Mouse (Mus musculus) urinary bladder, postnatal 36 days (tissue): ENCODE results near the gene Cit.

Source experiments
- DNase-seq, 2 experiments: peaks; one replicate each; pipeline ENCODE4 v3.0.0; 2022; ENCODE audit warnings: low spot score in 2 of 2, mixed read lengths in 1 of 2

Cit gene

DNA sequence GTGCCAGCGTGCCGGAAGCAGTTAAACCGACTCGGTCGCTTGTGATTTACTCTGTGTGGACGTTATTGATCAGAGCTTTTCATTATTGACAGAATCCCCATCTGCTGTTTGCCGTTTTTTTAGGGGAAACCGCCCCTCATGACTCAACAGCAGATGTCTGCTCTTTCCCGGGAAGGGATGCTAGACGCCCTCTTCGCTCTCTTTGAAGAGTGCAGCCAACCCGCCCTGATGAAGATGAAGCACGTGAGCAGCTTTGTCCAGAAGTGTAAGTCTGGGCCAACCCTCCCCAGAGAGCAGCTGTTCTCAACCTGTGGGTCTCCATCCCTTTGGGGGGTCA lies 5.9 kb downstream of the Cit start:
- DNase-seq, result no peak

DNA sequence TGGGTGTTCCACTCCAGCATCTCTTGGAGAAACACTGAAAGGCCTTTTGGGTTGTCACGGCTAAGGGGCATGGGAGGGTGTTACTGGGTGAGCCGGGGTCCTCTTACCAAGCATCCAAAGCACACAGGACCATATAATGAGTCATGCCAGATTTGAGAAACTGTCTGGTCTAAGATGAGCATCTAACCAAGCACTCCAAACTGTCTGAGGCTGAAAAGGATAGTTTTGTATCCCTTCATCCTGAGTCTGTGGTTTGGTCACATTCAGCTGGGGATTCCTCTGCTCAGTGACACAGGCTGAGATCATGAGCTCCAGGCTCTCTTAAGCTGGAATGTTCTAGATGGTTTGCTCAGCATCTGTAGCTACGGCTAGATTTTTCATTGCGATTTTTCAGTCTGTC lies 7.4 kb downstream of the Cit start:
- DNase-seq, result no peak

DNA sequence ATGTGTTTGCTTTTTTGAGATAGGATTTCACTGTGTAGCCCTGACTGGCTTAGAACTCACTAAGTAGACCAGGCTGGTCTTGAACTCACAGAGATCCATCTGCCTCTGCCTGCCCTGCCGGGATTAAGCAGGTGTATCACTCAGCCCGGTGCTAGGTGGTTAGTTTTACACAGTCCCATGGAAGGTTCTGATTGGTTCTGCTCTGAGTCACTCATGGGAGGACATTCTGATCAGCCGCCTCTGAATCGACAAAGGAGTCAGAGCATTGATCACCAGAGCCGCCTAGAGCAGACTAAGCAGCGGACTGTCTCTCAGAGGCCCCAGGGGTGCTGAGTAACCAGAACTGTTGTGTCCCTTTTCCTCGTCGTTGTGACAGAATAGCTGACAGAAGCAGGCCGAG lies 8.6 kb downstream of the Cit start:
- no peak for DNase-seq

GRCm38 (mm10) chr5:115854370-115854769 lies 9.3 kb downstream of the Cit start:
- peak in 1 of 2 experiments; percentile 19 for DNase-seq

- DNase-seq, result peak in 1 of 2 experiments; percentile 7
These were observed 13.6 kb downstream of the Cit start for GRCm38 (mm10) chr5:115858652-115859051.

- no peak for DNase-seq
These were observed 14.4 kb downstream of the Cit start for GRCm38 (mm10) chr5:115859461-115859860.

GRCm38 (mm10) chr5:115861991-115862390 lies 16.9 kb downstream of the Cit start:
- DNase-seq, result no peak

DNA sequence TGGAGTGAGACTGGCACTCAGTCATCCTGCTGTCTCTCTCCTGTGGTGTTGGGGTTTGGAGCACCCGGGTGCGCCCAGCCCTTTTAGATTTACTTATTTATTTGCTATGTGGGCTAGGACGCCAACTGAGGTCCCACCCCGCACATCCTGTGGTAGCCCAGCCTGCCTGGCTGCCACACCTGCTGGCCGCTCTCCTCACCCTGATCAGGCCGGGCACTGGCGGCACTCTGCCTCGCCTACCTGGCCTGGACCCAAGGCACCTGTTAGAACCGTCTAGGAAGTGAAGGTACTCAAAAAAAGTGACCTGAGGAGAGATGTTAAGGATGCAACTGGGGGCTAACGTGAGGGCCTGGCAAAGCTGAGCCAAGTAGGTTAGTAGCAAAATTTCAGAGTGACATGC lies 17.4 kb downstream of the Cit start:
- no peak for DNase-seq

DNA sequence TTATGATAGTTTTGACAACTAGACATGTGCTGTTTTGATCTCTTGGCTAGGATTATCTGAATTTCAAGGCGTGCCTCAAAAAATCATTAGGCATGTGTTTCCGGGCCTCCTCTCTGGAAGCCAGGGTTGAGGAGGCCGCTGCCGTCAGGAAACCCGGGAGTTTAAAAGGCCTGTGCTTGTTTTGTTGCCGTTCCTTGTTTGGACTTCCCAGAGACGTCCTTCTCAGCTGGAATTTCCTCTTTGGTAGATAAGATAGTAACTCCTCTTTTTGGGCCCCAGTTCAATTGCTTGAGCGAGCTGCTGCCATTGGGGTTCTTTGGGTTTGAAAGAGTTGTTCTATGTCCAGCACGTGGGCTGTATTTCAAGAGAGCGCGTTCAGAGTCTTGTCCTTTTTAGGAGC lies 21.2 kb downstream of the Cit start:
- DNase-seq, result no peak

DNA sequence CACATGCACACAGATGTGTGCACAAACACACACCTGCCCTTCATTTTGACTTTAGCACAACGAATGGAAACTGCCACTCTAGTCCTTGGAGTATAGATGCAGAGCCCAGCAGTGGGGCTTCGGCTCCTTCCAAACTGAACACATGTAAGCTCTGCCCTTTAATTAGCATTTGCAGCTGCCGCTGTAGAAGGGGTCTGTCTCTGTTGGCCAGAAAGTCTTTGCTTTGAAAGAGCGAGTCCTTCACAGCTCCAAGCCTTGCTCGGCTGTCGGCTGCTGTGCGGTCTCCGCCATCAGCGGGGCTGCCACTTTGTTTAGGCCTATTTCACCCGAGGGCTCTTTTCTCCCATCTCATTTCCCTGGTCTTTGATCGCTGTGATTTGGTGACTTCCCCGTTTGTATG lies 23.5 kb downstream of the Cit start:
- no peak for DNase-seq

GRCm38 (mm10) chr5:115869198-115869597 lies 24.1 kb downstream of the Cit start:
- DNase-seq, result no peak

DNA sequence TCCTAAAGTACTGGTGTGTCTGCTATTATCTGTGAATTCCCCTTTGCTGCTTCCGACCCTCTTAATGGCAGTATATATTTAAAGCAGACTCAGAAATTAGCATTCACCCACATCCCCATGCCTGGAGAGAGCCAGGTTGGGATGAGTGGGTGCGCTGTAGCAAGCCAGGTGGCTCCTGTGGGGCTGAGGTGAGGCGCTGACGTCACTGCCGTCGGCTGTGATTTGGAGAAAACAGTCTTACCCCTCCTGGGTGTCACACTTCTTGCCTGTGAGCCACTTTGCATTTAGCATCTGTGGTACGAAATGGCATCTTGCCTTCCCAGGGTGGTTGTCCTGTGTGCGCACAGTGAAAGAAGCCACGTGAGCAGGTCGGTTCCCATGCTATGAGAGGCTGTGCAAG lies 26.1 kb downstream of the Cit start:
- DNase-seq, result no peak

DNA sequence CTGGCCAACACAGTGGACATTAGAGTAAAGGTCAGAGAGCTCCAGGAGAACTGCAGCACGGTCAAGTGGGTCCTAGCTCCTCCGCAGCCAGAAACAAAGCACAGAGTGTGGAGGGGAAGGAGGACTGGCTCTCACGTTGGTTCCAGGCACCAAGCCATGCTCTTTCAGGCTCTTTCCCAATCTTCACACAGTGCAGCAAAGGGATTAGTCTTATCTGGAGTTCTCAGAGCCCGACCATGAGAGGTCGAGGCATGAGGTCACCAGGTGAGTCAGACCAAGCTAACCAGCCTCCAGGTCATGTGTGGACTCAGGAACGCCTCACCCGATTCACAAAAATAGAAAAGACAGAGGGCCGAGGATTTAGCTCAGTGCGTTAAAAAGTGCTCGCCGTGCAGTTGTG lies 27.0 kb downstream of the Cit start:
- peak in 1 of 2 experiments; percentile 4 for DNase-seq

DNA sequence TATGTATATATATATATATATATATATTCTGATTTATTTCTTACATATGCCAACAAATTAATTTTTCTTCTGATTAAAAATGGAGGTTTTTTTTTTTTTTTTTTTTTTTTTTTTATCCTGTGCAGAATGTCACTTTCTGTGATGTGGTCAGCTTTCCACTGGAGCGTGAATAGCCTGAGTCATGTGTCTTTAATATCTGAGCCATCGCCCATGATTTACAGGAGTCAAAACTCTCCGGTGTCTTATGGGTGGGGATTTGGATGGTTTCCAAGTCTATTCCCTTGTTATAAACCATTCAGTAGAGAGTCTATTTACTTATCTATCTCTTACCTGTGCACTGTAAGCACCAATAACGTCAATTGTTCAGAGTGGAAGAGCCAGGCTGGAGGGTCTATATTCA lies 27.9 kb downstream of the Cit start:
- DNase-seq, result no peak

GRCm38 (mm10) chr5:115877425-115877824 lies 32.3 kb downstream of the Cit start:
- no peak for DNase-seq

GRCm38 (mm10) chr5:115882165-115882564 lies 37.1 kb downstream of the Cit start:
- no peak for DNase-seq

DNA sequence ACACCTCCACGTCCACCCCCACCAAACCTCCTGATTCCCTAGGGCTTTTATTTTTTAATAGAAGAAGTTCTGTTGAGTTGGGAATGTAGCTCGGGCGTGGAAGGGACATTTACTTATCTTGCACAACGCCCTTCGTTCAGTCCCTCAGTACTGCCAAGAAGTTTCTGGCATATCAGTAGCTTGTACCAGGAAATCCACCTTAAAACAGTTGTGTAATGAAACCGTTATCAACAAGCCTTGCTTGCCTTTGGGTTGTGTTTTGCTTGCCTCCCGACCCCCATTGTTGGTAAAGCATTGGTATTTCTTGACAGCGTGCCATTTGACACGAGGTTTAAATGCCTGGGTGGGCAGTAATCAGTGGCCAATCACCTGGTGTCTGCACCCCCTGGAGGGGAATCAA lies 39.4 kb downstream of the Cit start:
- no peak for DNase-seq

- DNase-seq, result no peak
These were observed 48.7 kb downstream of the Cit start for GRCm38 (mm10) chr5:115893772-115894171.

- no peak for DNase-seq
These were observed 52.0 kb downstream of the Cit start for GRCm38 (mm10) chr5:115897036-115897435.

DNA sequence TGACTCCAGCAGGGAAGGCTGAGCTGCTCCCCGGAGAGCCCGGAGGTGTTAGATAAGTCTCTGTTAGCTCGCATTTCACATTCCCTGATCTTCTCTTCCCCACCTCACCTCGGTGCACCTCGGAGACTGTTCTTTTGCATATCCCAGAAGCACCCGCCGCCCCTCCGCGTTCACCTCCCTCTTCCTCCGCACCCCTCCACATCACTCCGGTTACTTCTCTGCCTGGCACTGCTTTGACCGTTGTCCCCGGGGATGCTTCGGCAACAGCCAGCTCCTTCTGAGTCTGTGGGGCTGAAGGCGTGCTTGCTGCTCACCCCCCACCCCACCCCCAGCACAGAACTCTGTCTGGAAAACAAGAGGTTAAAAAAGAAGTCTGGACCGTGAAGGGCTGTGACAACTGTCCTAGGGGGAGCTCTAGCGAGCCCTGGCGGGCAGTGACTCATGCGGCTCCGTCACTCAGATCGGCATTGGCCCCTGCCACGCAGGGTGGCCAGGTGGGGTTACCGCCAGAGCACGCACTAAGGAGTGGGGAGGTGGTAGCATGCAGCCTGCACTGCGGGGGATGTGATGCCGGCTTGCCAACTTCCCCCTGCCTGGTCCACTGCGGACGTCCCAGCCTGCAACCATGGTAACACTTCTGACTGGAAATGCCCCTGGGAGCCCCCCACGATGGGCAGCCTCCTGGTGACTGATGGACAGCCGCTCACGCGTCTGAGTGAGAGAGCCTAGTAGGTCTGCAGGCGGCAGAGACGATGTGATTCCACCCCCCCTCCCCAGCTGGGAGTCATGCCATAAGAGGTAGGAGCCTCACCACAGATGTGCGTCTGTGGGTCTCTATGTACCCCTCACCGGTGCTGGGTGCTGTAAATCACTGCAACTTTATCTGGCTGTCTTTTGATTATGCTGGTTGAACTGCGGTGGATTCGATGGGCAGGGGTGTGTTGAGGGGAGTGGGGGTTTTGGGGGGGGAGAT lies 62.2 kb downstream of the Cit start:
- peak; percentile 32 to 34 for DNase-seq

DNA sequence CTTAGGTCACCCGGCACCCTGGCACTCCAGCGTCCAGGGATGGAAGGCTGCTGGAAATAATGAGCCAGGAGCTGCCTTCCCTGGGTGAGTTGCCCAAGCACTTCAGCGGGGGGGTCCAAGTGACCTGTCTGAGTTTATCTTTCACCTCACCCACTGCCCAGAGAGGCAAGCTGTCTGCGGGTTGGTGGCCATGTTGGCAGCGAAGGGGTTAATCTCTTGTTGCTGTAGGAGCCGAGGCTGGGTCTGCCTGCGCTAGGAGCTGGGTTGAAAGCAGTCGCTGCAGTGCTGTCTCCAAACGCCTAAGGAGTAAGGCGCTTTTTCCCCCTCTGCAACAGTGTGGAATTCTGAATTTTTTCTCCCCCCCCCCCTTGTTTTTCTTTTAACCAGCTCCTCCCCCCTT lies 63.2 kb downstream of the Cit start:
- no peak for DNase-seq

GRCm38 (mm10) chr5:115908699-115909098 lies 63.6 kb downstream of the Cit start:
- DNase-seq, result no peak

- DNase-seq, result peak in 1 of 2 experiments; percentile 70
These were observed 64.0 kb downstream of the Cit start for GRCm38 (mm10) chr5:115909106-115909505.

DNA sequence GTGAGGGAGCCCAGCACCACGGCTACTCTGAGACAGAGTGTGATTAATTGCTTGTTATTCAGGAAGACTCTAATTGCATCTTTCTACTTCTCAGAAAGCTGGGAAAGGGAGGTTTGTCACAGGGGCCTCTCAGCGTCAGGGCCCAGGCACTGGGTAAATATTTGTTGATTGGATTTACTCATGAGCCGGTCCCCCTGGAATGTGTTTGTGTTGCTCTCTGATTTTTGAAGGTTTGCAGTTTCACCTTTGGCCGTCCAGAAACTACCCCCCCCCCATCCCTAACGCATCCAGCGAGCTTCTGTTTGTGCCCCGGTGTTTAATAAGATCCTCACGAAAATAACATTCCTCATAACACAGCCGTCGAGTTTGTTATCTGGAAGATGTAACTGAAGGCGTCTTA lies 65.4 kb downstream of the Cit start:
- no peak for DNase-seq
